Mouse (Mus musculus): ENCODE data around the gene Tectb.

DNA sequence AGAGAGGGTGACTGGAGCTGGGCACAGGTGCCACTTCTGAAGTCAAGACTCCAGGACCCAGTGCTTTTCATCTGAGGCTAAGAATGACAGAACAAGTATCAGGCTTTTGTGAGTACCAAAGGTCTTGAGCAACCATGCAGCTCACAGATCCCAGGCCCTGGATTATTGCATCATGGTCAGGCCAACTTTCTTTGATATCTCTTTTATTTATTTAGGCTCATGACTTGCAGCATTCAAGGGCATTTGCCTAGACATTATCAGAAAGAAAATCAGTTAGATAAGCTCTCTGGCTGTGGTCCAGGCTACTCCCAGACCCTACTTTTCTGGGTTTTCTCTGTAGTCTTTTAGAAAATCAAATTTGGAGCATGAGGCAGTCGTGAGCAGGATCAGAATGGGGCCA lies 48.8 kb upstream of the Tectb start:
- TF ChIP-seq GABPA (IDR thresholded peaks at IDR 0.05; ENCODE audit: low read depth, low read length) = no peak
- no peak for TF ChIP-seq ZC3H11A (IDR thresholded peaks at IDR 0.05; ENCODE audit: low read depth, low read length)
- TF ChIP-seq E2F4 (IDR thresholded peaks at IDR 0.05; ENCODE audit: borderline replicate concordance, low read depth, low read length) = no peak
- no peak for TF ChIP-seq CTCF (IDR thresholded peaks at IDR 0.05 in 2 of 3, conservative IDR thresholded peaks at IDR 0.05 in 1 of 3; ENCODE audit: control insufficient read depth in 1 of 3, insufficient read depth in 1 of 3, low read depth in 2 of 3, low read length in 3 of 3, poor library complexity in 1 of 3, severe bottlenecking in 1 of 3)
- TF ChIP-seq EP300 (IDR thresholded peaks at IDR 0.05; ENCODE audit: low read depth in 1 of 2, low read length in 2 of 2) = no peak
- no peak for TF ChIP-seq POLR2A (IDR thresholded peaks at IDR 0.05; ENCODE audit: control insufficient read depth in 1 of 2, insufficient read depth in 1 of 2, low read depth in 1 of 2, low read length in 2 of 2, poor library complexity in 1 of 2)
- no peak for TF ChIP-seq ZNF384 (IDR thresholded peaks at IDR 0.05; ENCODE audit: low read depth, low read length)

All from MEL (cell line).